Mouse (Mus musculus) heart, embryonic 16.5 days (tissue): Measurements from ENCODE around the gene Pf4. TPM values are rescaled to one million over a fixed set of nuclear protein-coding genes. Genes with fewer than 3 reads are reported as not detected.
"Not testable (repeated sequence)": the region's sequence is repeated elsewhere in the genome, so short reads cannot be mapped to it uniquely, and the experiment has no call there.

ENCODE experiments used
- ATAC-seq: fragments of 200-750 bp; cut with Nextera tagmentation; replicated peaks from 2 replicates; pipeline ENCODE4 v1.8.0; 2017; ENCODE audit warnings: moderate number of reproducible peaks; ENCODE audit not compliant: insufficient read depth, low FRiP score; ENCODE audit errors: extremely low read depth
- H3K27ac ChIP-seq: fragments of 300-500 bp; sonication (generic); 2 replicates; pipeline ENCODE4 v1.5.1; 2014; ENCODE audit warnings: mild to moderate bottlenecking, low read length, control low read depth, moderate library complexity
- H3K27me3 ChIP-seq: fragments of 300-500 bp; sonication (generic); 2 replicates; pipeline ENCODE4 v1.6.1; 2014; ENCODE audit warnings: low read length, mixed read lengths; ENCODE audit not compliant: control insufficient read depth, insufficient read depth
- H3K36me3 ChIP-seq: fragments of 300-500 bp; sonication (generic); 2 replicates; pipeline ENCODE4 v1.6.1; 2014; ENCODE audit not compliant: control insufficient read depth, insufficient read depth
- H3K4me1 ChIP-seq: fragments of 300-500 bp; sonication (generic); 2 replicates; pipeline ENCODE4 v1.6.1; 2014; ENCODE audit warnings: low read length, mixed read lengths; ENCODE audit not compliant: control insufficient read depth, insufficient read depth
- H3K4me2 ChIP-seq: fragments of 300-500 bp; sonication (generic); 2 replicates; pipeline ENCODE4 v1.6.1; 2014; ENCODE audit warnings: low read depth, mild to moderate bottlenecking, control low read depth, low read length
- H3K4me3 ChIP-seq: fragments of 300-500 bp; sonication (generic); 2 replicates; pipeline ENCODE4 v1.5.1; 2014; ENCODE audit warnings: mild to moderate bottlenecking, control low read depth, low read length
- H3K9ac ChIP-seq: fragments of 300-500 bp; sonication (generic); 2 replicates; pipeline ENCODE4 v1.6.1; 2014; ENCODE audit warnings: low read length, control low read depth
- H3K9me3 ChIP-seq: fragments of 300-500 bp; sonication (generic); replicated peaks from 2 replicates; pipeline ENCODE4 v1.6.1; 2016; ENCODE audit warnings: low read length; ENCODE audit not compliant: control insufficient read depth
- WGBS: fragments of 180-500 bp; shearing (Covaris S2); extraction: QIAGEN DNeasy Blood & Tissue Kit; methylation state at CpG from one replicate; pipeline ENCODE4 v1.1.7; 2014; 5-methylcytosine and 5-hydroxymethylcytosine counted together
- polyA plus RNA-seq: library from polyadenylated mRNA; unstranded; fragments of >200 nt; fragmentation: Nextera tagmentation; extraction: Ambion mirVana; gene quantifications from 2 replicates; pipeline ENCODE4 v1.2.1, GENCODE M21; 2015

Gene Pf4
- polyA plus RNA-seq, 1 experiment from 2014 or later: 38.9 TPM

DNA sequence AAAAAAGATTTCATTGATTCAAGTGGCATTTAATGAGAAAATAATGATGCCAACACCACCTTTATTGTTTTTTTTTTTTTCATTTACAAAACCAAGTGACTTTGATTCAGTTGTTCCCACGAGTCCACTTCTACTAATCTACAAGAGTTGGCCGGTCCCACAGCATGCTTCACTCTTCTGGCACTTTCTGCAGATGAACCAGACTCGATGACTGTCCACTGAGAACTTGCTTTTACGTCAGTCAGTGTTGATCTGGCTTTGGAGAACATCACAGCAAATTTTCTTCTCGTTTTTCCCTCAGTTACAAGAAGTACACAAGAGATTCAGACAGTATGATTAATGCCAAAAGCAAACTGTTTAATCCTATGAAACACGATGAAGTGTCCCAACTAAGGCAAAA lies 6.6 kb downstream of the Pf4 start:
- Histone ChIP-seq H3K9me3 (no peaks in the 10 kb centered on the region), H3K27ac (no peak overlapping the region), H3K4me3 (no peak overlapping the region), H3K36me3 (no peaks in the 10 kb centered on the region), H3K27me3 (no peaks in the 10 kb centered on the region), H3K4me1 (no peaks in the 10 kb centered on the region), H3K9ac (no peak overlapping the region), H3K4me2 (no peak overlapping the region)
- no peak for ATAC-seq
- WGBS: 65% methylated on average over 6 of the region's 6 CpGs

DNA sequence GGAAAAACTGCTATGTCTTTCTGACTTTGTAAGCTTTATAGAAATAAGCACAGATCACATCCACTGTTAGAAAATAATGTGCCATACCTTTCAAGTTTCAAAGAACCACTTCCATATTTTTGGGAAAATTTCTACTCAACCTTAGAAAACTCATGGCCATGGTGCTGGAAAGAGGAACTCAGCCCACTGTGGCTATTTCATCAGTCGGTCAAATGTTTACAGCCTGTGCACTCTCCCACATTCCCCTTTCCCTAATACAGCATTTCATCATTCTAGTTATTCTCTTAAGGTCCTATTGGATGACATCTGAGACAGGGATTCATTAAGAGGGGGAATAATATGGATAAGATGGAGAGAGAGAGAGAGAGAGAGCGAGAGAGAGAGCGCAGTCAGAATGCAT lies 11.5 kb downstream of the Pf4 start:
- Histone ChIP-seq H3K27ac (no peak overlapping the region), H3K4me1 (peaks cover 3% of the 10 kb centered on the region; the same call in 1 of the 2 replicates), H3K27me3 (no peaks in the 10 kb centered on the region), H3K9ac (no peak overlapping the region), H3K36me3 (no peaks in the 10 kb centered on the region), H3K9me3 (no peaks in the 10 kb centered on the region; the same call in 1 of the 2 replicates), H3K4me3 (no peak overlapping the region), H3K4me2 (no peak overlapping the region)
- no peak for ATAC-seq
- 83% methylated on average over 3 of the region's 3 CpGs for WGBS

DNA sequence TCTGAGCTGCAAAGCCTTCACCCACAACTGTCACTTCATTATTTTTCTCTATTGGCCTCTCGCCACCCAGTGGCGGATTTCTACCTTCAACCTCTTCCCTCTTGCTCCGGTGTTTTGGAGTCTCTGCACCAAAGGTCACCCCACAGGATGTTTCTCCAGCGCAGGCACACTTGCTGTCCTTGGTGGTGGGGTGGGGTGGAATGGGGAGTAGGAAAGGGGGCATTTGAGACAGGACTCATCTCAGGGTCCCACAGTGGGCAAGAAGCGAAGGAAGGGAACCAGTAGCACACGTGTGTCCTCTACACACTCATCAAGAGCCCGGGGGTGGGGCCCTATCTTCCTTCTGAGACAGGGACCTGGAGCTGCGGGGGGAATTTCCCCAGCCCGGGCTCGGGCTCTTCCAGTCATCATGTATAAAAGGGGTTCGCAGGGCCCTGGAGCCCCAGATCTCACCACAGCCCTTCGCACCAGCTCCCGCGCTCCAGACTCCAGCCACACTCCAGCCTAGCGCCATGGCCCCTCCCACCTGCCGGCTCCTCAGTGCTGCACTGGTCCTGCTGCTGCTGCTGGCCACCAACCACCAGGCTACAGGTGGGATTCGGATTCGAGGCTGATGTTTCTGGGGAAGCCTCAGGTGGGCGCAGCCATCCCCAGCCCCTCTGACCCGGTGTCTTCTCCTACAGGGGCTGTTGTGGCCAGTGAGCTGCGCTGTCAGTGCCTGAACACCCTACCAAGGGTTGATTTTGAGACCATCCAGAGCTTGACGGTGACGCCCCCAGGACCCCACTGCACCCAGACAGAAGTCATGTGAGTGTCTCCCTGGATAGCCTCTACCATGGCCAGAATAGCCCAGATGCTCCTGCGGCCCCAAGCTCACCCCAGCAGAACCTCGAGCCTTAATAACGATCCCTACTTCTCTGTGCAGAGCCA lies 13.7 kb downstream of the Pf4 start, which contains the start of gene Cxcl3:
Gene Cxcl3, plus strand, starts transcription at position 445 of the 930 bp plus-strand sequence.
- Histone ChIP-seq H3K27ac (no peak within 1 kb of the TSS), H3K4me1 (peaks cover 3% of the 10 kb centered on the region; the same call in 1 of the 2 replicates), H3K9ac (peak within 1 kb of the TSS; percentile 38; the same call in 1 of the 2 replicates), H3K27me3 (no peaks in the 10 kb centered on the region), H3K4me3 (peak within 1 kb of the TSS; percentile 50), H3K36me3 (no peaks in the 10 kb centered on the region), H3K9me3 (no peaks in the 10 kb centered on the region; the same call in 1 of the 2 replicates), H3K4me2 (peak within 1 kb of the TSS; percentile 85)
- ATAC-seq: no peak
- 16% methylated on average over 25 of the region's 26 CpGs for WGBS

DNA sequence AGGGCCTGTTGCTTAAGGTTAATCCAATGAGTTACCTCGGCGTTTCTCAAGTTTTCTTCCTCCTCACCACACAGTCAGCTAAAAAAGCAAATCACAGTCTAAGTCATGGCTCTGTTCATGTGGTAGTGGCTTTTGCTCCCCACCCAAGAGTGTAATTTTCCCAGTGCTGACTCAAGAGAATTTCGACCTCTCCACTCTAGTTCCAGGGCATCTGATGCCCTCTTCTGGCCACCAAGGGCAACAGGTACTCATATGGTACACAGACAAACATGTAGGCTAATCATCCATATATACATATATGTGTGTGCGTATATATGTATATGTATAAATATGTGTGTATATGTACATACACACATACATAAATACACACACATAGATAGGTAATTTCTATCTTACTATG lies 15.9 kb downstream of the Pf4 start:
- no peak overlapping the region for H3K9ac ChIP-seq
- H3K27me3 ChIP-seq: no peaks in the 10 kb centered on the region
- no peak overlapping the region for H3K4me2 ChIP-seq
- no peak overlapping the region for H3K27ac ChIP-seq
- WGBS: 81% methylated on average over 4 of the region's 4 CpGs
- no peak overlapping the region for H3K4me3 ChIP-seq
- H3K4me1 ChIP-seq: peaks cover 3% of the 10 kb centered on the region; the same call in 1 of the 2 replicates
- no peaks in the 10 kb centered on the region; the same call in 1 of the 2 replicates for H3K9me3 ChIP-seq
- no peak for ATAC-seq
- no peaks in the 10 kb centered on the region for H3K36me3 ChIP-seq

DNA sequence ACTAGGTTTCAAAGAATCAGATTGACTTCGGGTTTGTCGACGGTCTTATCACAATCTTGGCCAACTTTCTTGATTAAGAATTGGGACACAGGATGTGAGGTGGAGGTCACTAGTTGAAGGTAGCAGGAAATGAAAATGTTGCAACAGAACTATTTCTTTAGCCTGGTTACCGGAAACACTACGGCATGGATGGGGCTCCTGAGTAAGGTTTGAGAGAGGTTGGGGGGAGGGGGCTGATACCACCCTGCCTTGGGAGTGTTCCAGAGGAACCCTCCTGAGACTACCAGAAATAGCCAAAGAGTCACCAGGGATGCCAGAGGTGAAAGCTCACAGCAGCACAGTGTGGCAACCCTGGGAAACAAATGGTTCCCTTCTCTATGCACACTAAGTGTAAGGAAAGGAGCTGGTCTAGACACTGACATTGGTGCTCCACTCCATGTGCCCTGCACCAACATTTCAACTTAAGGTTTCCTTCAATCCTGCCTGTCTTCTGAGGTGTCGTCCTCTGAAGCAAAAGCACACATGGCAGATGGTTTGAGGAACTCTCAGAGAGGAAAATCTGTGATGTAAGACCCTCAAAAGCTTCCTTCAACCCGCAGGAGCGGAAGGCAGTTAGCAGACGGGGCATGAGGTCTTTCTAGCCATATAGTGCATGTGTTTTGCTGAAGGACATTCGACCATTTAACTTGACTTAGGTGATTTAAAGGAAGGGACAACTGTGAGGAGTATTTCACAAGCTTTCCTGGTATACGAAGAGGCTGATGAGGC lies 17.3 kb downstream of the Pf4 start:
- no peaks in the 10 kb centered on the region for H3K36me3 ChIP-seq
- H3K4me1 ChIP-seq: peaks cover 3% of the 10 kb centered on the region; the same call in 1 of the 2 replicates
- no peak overlapping the region for H3K27ac ChIP-seq
- no peaks in the 10 kb centered on the region for H3K27me3 ChIP-seq
- no peak overlapping the region for H3K4me3 ChIP-seq
- 59% methylated on average over 11 of the region's 11 CpGs for WGBS
- no peak overlapping the region for H3K9ac ChIP-seq
- H3K4me2 ChIP-seq: no peak overlapping the region
- no peaks in the 10 kb centered on the region; the same call in 1 of the 2 replicates for H3K9me3 ChIP-seq
- ATAC-seq: no peak

DNA sequence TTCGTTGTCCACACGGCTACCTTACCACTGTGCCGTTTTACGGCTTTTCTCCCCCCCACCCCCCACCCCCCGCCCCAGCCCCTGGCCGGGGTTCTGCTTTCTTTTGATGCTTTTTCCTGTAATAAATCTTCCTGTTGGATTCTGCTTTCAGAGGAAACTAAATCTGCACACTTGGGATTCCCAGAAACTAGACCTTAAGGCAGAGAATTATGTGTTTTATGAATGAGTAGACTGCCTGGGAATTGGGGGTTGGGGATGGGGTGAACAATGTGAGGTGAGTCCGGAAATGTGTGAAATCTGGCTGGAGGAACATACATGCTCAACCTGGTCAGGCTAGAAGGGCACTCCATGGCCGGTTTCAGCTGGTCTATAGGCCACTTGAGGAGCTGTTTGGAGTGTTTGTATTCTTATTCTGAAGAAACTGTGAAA lies 17.9 kb downstream of the Pf4 start:
- Histone ChIP-seq H3K4me3 (no peak overlapping the region), H3K36me3 (no peaks in the 10 kb centered on the region), H3K27ac (no peak overlapping the region), H3K9me3 (no peaks in the 10 kb centered on the region; the same call in 1 of the 2 replicates), H3K4me2 (no peak overlapping the region), H3K4me1 (peaks cover 3% of the 10 kb centered on the region; the same call in 1 of the 2 replicates), H3K27me3 (no peaks in the 10 kb centered on the region), H3K9ac (no peak overlapping the region)
- no peak for ATAC-seq
- WGBS: 66% methylated on average over 7 of the region's 8 CpGs

DNA sequence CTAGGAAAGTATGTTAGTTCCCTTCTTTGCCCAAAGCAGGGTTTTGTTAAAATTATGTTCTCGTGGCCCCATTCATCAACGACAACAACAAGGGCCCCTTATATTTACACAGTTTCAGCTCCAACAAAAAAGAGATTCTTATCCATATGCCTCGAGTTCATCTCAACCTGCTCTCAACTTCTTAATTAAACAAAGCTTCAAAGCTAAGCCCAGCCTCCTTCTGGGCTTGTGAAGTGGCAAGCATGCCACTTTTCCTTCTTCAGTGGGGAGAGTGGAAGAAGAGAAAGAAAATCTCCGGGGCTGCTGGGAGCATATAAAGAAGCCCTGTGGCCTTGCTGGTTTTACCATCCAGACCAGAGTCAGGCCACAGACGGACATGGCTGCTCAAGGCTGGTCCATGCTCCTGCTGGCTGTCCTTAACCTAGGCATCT lies 22.0 kb downstream of the Pf4 start, which contains the start of gene Cxcl15:
Gene Cxcl15, plus strand, starts transcription at position 340 of the 431 bp plus-strand sequence.
- H3K27me3 ChIP-seq: no peaks in the 10 kb centered on the region
- H3K36me3 ChIP-seq: no peaks in the 10 kb centered on the region
- WGBS: 62% methylated on average over 5 of the region's 5 CpGs
- no peak within 1 kb of the TSS for H3K4me2 ChIP-seq
- no peak within 1 kb of the TSS for H3K27ac ChIP-seq
- no peak within 1 kb of the TSS for H3K4me3 ChIP-seq
- no peaks in the 10 kb centered on the region for H3K4me1 ChIP-seq
- H3K9ac ChIP-seq: no peak within 1 kb of the TSS
- no peaks in the 10 kb centered on the region for H3K9me3 ChIP-seq
- no peak for ATAC-seq

DNA sequence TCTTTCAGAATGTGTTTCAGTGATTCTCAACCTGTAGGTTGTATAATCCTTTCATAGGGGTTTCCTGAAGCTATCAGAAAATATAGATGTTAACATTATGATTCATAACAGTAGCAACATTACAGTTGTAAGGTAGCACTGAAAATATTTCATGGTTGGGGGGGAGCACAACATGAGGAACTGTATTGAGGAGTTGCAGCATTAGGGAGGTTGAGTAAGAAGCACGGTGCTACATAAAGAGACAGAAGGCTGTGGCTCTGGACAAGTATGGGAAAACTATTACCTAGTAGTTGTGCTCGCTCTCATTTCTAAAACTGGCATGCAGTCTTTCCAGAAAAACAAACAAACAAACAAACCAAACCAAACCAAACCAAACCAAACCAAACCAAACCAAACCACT lies 23.2 kb downstream of the Pf4 start:
- H3K27me3 ChIP-seq, H3K36me3 ChIP-seq, H3K9me3 ChIP-seq, H3K4me2 ChIP-seq, H3K4me1 ChIP-seq, ATAC-seq, H3K27ac ChIP-seq, H3K9ac ChIP-seq, H3K4me3 ChIP-seq: not testable (repeated sequence)
- 88% methylated on average over 2 of the region's 2 CpGs for WGBS
